Mouse (Mus musculus) T-helper 2 cell (primary cell): ENCODE measurements around the gene Epn1.

Experiments
- in situ Hi-C: fragments of 300-600 bp; cut with MboI, MseI; formaldehyde crosslinking; loops from one replicate; pipeline ENCODE4 v1.15.1; 2025; ENCODE audit warnings: high pct_unique_total_duplicates

The Epn1 gene

DNA sequence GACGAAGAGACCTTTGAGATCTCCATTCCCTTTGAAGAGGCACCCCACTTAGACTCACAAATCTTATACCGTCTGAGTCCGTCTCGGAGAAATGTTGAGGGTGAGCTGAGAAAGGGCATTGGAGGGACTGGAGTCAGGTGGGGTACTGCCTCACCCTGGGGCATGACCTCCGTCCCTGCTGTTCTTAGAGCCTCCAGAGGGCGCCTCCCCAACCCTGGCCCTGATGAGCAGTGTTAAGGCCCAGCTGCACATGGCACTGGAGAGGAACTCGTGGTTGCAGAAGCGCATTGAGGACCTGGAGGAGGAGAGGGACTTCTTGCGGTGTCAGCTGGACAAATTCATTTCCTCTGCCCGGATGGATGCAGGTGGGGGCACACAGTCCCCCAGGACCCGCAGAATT, 22.2 kb upstream of the Epn1 start:
- in situ Hi-C loops, result loop anchor here (10.0 to 25.0 kb wide), 4 partner anchors 243 to 1371 kb away; partner anchors contain the start of genes Leng8, Mboat7, Tmc4 and Tsen34

GRCm38 (mm10) chr7:5058631-5059030, 21.4 kb upstream of the Epn1 start:
- in situ Hi-C loops, result loop anchor here (10.0 to 25.0 kb wide), 4 partner anchors 244 to 1371 kb away; partner anchors contain the start of genes Leng8, Mboat7, Tmc4 and Tsen34

GRCm38 (mm10) chr7:5059421-5059820, 20.6 kb upstream of the Epn1 start:
- in situ Hi-C loops, result loop anchor here (10.0 to 25.0 kb wide), 4 partner anchors 245 to 1372 kb away; partner anchors contain the start of genes Leng8, Mboat7, Tmc4 and Tsen34

DNA sequence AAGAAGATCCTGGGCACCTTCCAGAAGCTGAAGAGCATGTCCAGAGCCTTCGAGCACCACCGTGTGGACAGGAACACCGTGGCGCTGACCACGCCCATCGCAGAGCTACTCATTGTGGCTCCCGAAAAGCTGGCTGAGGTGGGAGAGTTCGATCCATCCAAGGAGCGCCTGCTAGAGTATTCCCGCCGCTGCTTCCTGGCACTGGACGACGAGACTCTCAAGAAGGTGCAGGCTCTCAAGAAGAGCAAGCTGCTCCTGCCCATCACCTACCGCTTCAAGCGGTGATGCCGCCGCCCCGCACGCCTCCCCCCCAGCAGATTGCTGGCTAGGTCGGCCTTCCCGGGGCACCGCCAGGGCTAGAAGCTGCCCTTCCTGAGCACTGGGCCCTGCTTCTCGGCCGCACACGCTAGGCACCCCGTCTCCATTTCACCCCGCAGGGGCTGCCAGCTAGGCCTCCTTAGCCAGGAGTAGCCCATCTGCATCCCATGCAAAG, 19.8 kb upstream of the Epn1 start:
- in situ Hi-C loops, result loop anchor here (25.0 kb wide), 3 partner anchors 923 to 1373 kb away; partner anchors contain the start of genes Leng8, Mboat7, Tmc4 and Tsen34

GRCm38 (mm10) chr7:5060944-5061773, 18.9 kb upstream of the Epn1 start:
- in situ Hi-C loops, result loop anchor here (25.0 kb wide), 3 partner anchors 924 to 1374 kb away; partner anchors contain the start of genes Leng8, Mboat7, Tmc4 and Tsen34

DNA sequence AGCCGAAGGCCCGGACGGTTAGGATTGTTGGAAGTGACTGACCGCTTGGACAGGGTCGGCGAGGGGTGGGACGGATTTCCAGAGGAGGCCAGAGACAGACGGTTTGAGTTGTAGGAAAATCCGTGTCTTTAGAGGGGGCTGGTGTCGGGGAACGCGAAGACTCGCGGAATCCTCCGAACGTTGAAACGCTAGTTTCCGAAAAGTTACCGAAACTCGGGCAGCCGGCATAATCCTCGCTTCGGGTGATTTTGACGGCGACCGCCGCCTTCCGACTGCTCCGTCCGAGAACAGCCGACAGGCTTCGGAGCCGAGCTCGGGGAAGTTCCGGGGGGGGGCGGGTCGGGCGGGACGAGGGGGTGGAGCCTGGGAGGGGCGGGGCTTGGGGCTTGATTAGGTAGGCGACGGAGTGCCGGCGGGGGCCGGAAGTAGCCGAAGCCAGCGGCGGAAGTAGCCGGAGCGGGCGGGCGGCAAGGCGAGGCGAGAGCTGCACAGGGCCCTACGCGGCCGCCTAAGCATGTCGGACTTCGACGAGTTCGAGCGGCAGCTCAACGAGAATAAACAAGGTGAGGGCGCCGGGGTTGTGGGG, 18.2 kb upstream of the Epn1 start, which contains the start of gene U2af2:
TSS of gene U2af2 (plus strand) at position 370 of the 586 bp plus-strand sequence.
- in situ Hi-C loops, result loop anchor here (25.0 kb wide), 3 partner anchors 925 to 1375 kb away; partner anchors contain the start of genes Leng8, Mboat7, Tmc4 and Tsen34

DNA sequence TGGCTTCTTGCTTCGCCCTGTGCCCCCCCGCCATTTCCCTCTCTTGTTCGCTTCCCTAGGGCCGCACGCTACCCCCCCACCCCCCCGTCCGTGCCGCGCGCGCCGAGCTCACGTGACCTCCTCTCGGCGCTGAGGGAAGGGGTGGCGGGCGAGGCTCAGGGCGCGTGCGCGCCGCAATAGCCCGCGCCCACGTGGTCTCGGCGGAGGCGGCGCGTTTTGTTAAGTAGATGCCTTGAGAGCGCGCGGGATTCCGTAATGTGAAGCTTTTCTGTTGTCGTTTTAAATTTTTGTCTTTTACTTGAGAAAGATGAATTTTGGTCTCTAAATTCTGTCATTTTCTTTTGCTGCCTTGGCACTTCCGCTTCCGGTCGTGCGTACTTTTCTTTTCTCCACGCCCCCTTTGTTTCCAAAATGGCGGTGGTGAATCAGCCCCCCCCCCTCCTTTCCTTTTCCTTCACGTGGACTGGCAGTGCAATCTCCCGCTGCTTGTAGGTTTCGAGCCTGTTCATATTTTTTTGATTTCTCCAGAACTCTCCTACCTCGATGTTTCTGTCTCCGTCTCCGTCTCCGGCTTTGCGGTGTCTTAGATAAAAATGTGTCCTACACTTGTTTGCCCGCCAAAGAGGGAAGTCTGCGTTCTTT, 17.6 kb upstream of the Epn1 start:
- in situ Hi-C loops, result loop anchor here (25.0 kb wide), 3 partner anchors 925 to 1375 kb away; partner anchors contain the start of genes Leng8, Mboat7, Tmc4 and Tsen34

GRCm38 (mm10) chr7:5064886-5065285, 15.1 kb upstream of the Epn1 start:
- in situ Hi-C loops, result loop anchor here (25.0 kb wide), 3 partner anchors 928 to 1378 kb away; partner anchors contain the start of genes Leng8, Mboat7, Tmc4 and Tsen34

GRCm38 (mm10) chr7:5073586-5073985, 6.4 kb upstream of the Epn1 start:
- in situ Hi-C loops, result loop anchor here (25.0 kb wide), 3 partner anchors 936 to 1386 kb away; partner anchors contain the start of genes Leng8, Mboat7, Tmc4 and Tsen34

DNA sequence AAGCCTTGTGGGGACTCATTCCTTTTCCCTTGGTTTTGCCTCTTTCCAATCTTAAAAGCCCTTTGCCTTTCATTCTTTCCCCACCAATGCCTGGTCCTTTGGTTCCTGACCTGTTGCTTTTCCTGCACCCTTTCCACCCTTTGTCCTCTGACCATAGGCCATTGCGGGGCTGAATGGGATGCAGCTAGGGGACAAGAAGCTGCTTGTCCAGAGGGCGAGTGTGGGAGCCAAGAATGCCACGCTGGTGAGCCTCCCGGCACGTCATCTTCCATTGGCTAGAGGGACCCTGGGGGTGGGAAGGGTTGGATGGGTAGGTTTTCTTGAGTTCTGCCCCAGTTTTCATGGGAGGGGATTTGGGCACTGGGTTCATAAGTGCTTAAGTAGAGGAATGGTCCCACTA, 5.1 kb upstream of the Epn1 start:
- in situ Hi-C loops, result loop anchor here (25.0 kb wide), 4 partner anchors 938 to 1388 kb away; partner anchors contain the start of genes Leng8, Mboat7, Smim17 and Tmc4

DNA sequence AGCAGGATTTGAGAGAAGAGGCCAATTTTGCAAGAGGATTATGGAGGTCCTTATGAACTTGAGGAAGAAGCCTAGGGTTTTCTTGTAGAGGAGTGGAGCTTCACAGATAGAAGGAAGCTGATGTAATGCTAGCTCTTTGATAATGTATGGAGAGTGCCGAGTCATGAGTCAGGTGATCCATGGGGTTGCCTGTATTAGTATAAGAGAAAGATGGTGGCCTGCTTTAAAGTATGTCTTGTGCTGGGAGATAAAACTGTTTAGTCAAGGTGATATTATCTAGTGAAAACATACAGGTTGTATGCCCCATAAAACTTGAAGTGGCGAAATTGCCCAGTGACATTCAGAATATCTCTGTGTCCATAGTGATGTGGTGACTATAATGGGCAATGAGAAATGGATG, 3.1 kb upstream of the Epn1 start:
- in situ Hi-C loops, result loop anchor here (25.0 kb wide), 1 partner anchor 1310 kb away; the partner anchor contains the start of genes Smim17 and Zfp28

- in situ Hi-C loops, result loop anchor here (25.0 kb wide), 1 partner anchor 1308 kb away; the partner anchor contains the start of genes Smim17 and Zfp28
These were observed 548 bp upstream of the Epn1 start for GRCm38 (mm10) chr7:5079365-5080009.

DNA sequence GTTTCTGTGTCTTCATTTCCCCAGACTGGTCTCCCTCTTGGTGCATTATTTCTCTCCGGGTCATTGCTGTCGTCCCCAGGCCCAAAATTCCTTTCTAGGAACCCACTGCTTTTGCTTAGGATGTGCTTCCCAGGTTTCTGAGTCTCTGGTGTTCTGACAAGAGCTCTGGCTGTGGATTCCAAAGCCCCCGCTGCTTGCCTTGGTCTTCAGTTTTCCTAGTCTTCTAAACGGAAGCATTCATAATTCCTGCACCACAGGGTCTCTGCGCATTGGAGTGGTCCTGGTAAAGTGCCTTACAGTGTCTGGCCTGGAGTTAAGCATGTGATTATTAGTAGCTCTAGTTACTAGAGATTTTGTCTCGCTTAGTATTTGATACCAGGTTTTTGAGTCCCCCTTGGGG, 780 bp downstream of the Epn1 start:
- in situ Hi-C loops, result loop anchor here (25.0 kb wide), 1 partner anchor 1306 kb away; the partner anchor contains the start of genes Smim17 and Zfp28

- in situ Hi-C loops, result loop anchor here (25.0 kb wide), 1 partner anchor 1306 kb away; the partner anchor contains the start of genes Smim17 and Zfp28
These were observed 1.2 kb downstream of the Epn1 start for GRCm38 (mm10) chr7:5081241-5081640.

- in situ Hi-C loops, result loop anchor here (25.0 kb wide), 1 partner anchor 1305 kb away; the partner anchor contains the start of genes Smim17 and Zfp28
These were observed 1.9 kb downstream of the Epn1 start for GRCm38 (mm10) chr7:5081939-5082338.

DNA sequence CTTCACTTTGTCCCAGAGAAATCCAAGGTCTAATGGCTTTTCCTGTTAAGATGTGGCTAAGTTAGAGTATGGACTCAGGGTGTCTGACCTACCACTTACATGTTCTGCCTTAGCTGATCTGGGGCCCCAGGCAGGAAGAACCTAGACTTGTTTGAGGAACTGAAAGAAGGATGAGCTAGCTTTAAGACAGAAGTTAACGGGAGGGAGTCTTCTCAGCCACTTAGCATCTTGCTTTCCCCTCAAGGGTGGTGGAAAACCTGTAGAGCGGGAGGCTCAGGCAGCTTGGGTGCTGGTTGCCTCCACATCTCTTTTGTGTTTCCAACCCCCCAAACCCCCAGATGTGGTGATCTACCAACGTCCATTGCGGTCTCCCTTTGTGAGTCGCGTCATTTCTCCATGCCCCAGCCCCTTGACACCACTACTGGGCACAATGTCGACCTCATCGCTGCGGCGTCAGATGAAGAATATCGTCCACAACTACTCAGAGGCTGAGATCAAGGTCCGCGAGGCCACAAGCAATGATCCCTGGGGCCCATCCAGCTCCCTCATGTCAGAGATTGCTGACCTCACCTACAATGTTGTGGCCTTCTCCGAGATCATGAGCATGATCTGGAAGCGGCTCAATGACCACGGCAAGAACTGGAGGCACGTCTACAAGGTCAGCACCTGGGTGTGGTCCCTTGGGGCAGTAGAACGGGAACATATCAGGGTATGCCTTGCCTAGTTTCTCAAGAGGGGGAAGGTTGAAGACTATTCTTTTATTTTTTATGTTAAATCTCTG, 3.5 kb downstream of the Epn1 start:
- in situ Hi-C loops, result loop anchor here (25.0 kb wide), 1 partner anchor 1304 kb away; the partner anchor contains the start of genes Smim17 and Zfp28

DNA sequence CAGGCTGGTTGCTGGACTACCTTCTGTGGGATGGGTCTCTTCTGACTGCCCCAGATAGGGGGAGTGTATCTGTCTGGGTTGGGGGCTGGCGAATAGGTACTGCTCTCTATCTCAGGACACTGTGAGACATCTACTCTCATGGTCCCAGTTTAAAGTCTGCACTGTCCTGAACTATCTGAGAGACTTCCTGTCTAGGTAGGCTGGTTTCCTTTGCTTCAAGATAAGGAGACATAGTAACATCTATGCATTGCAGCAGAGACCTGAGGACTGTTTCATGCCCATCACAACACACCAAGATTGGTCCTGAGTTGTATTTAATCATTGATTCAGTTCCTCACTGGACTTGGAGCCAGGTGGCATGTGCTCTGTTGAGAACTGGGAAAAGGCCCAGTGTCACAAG, 5.5 kb downstream of the Epn1 start:
- in situ Hi-C loops, result loop anchor here (25.0 kb wide), 1 partner anchor 1302 kb away; the partner anchor contains the start of genes Smim17 and Zfp28

DNA sequence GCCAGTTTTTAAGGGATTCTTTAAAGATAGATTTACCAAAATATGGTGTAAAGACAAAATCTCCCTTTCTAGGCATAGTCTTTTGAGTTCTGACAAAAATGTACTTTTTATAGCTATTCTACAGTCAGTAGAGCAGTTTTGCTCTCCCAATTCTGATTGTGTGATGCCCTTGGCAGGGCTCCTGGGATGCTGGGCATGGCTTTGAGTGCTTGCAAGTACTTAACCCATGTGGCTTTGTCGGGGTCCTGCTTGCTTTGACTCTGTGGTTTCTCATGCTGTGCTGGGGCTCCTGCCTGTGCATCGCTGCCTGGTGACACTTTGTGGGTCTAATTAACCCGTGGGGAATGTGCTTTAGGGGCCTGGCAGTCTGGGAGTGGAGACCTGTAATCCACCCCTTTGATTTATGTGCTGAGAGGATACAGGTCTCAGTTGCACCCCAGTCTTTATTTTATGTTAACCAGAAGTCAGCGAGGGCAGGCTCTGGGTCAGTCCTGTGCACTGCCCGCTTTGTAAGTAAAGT, 6.9 kb downstream of the Epn1 start:
- in situ Hi-C loops, result loop anchor here (25.0 kb wide), 1 partner anchor 1300 kb away; the partner anchor contains the start of genes Smim17 and Zfp28

GRCm38 (mm10) chr7:5087886-5088285, 7.9 kb downstream of the Epn1 start:
- in situ Hi-C loops, result loop anchor here (25.0 kb wide), 1 partner anchor 1299 kb away; the partner anchor contains the start of genes Smim17 and Zfp28
